Mouse (Mus musculus) 3134 (cell line): ENCODE data around the gene P3h1.
"Not testable (repeated sequence)": the region's sequence is repeated elsewhere in the genome, so short reads cannot be mapped to it uniquely, and the experiment has no call there.

ENCODE experiments used
- DNase-seq: peaks from one replicate; pipeline ENCODE4 v3.0.0-alpha.2; 2011; ENCODE audit warnings: low spot score; ENCODE audit not compliant: insufficient read length; ENCODE audit errors: extremely low read depth

P3h1 gene

GRCm38 (mm10) chr4:119266606-119267005 is 33.9 kb downstream of the P3h1 start:
- DNase-seq: no peak

GRCm38 (mm10) chr4:119274627-119275026 is 41.9 kb downstream of the P3h1 start:
- DNase-seq: no peak

- no peak for DNase-seq
These were observed 42.5 kb downstream of the P3h1 start for GRCm38 (mm10) chr4:119275226-119275625.

GRCm38 (mm10) chr4:119275726-119276125 is 43.0 kb downstream of the P3h1 start:
- DNase-seq: no peak

- DNase-seq: not testable (repeated sequence)
These were observed 46.1 kb downstream of the P3h1 start for GRCm38 (mm10) chr4:119278784-119279183.

GRCm38 (mm10) chr4:119284861-119285260 is 52.1 kb downstream of the P3h1 start:
- no peak for DNase-seq

GRCm38 (mm10) chr4:119285336-119285735 is 52.6 kb downstream of the P3h1 start:
- DNase-seq: no peak

GRCm38 (mm10) chr4:119291921-119292320 is 59.2 kb downstream of the P3h1 start:
- DNase-seq: no peak

GRCm38 (mm10) chr4:119292771-119293573 is 60.3 kb downstream of the P3h1 start:
- peak; percentile 42 for DNase-seq

- DNase-seq: peak; percentile 55
These were observed 61.0 kb downstream of the P3h1 start for GRCm38 (mm10) chr4:119293574-119294258.

- DNase-seq: peak; percentile 96
These were observed 61.9 kb downstream of the P3h1 start, which contains the start of gene Ybx1 for GRCm38 (mm10) chr4:119294415-119295133. TSS of gene Ybx1 (minus strand) at chr4:119294604.

- DNase-seq: no peak
These were observed 62.4 kb downstream of the P3h1 start for GRCm38 (mm10) chr4:119295134-119295453.

- no peak for DNase-seq
These were observed 64.6 kb downstream of the P3h1 start for GRCm38 (mm10) chr4:119297361-119297760.
